Mouse (Mus musculus) T-cell, adult 66 days (primary cell): ENCODE measurements around the gene Nr2e3. TPM values are rescaled to one million over a fixed set of nuclear protein-coding genes. Genes with fewer than 3 reads are reported as not detected.

ENCODE experiments used
- total RNA-seq, 2 experiments: library from RNA; stranded (reverse); gene quantifications; 3 replicates in 1 of 2; 4 replicates in 1 of 2; pipeline ENCODE4 v1.2.4; 2023

The Nr2e3 gene
- total RNA-seq, result not detected

GRCm38 (mm10) chr9:59960559-59960958 is at the start of gene Nr2e3:
Gene Nr2e3, minus strand, starts transcription at chr9:59960659.

Other genes with a start within 250 kb of the Nr2e3 start
- gene Senp8, start 209.9 kb downstream of the Nr2e3 start, total RNA-seq, result 1 to 10 TPM; 1.8 to 2.4 TPM
- 10 to 100 TPM; 14.6 to 21.0 TPM for gene Myo9a, start 209.8 kb downstream of the Nr2e3 start, total RNA-seq